Mouse (Mus musculus) liver, adult 2 months (tissue): ENCODE measurements around the gene Ablim2. TPM values are rescaled to one million over a fixed set of nuclear protein-coding genes. Genes with fewer than 3 reads are reported as not detected.
A peak's percentile ranks its signal among the peaks of the same experiment; 100 is the strongest.

Source experiments
- DNase-seq: peaks from one replicate; pipeline ENCODE4 v3.0.0-alpha.2; 2011; ENCODE audit warnings: low read depth, low spot score; ENCODE audit errors: extremely low read depth
- H3K27ac ChIP-seq: fragments of 200-500 bp; replicated peaks from 2 replicates; pipeline ENCODE4 v1.5.1; 2012; ENCODE audit warnings: low read depth, mild to moderate bottlenecking, control low read depth, inconsistent platforms, low read length; ENCODE audit not compliant: insufficient read depth
- H3K27me3 ChIP-seq: fragments of 200-500 bp; 2 replicates; pipeline ENCODE4 v1.6.1; 2012; ENCODE audit warnings: mild to moderate bottlenecking, moderate library complexity, low read length, inconsistent platforms; ENCODE audit not compliant: control insufficient read depth, insufficient read depth
- H3K36me3 ChIP-seq: fragments of 200-500 bp; 2 replicates; pipeline ENCODE4 v1.6.1; 2012; ENCODE audit warnings: low read length, inconsistent platforms; ENCODE audit not compliant: control insufficient read depth, insufficient read depth
- H3K4me1 ChIP-seq: fragments of 200-500 bp; 2 replicates; pipeline ENCODE4 v1.6.1; 2011; ENCODE audit warnings: low read length; ENCODE audit not compliant: control insufficient read depth, insufficient read depth
- H3K4me3 ChIP-seq: fragments of 200-500 bp; 2 replicates; pipeline ENCODE4 v1.5.1; 2011; ENCODE audit warnings: low read depth, mild to moderate bottlenecking, control low read depth, low read length, moderate library complexity; ENCODE audit not compliant: insufficient read depth
- H3K79me2 ChIP-seq: fragments of 200-500 bp; 2 replicates; pipeline ENCODE4 v1.6.1; 2012; ENCODE audit warnings: inconsistent platforms, mild to moderate bottlenecking, low read length, moderate library complexity; ENCODE audit not compliant: control insufficient read depth, insufficient read depth
- H3K9ac ChIP-seq: fragments of 200-500 bp; 2 replicates; pipeline ENCODE4 v1.6.1; 2012; ENCODE audit warnings: low read depth, mild to moderate bottlenecking, control low read depth, inconsistent platforms, low read length
- CTCF ChIP-seq: fragments of 200-500 bp; IDR thresholded peaks from 2 replicates; pipeline ENCODE4 v1.5.1; 2011; ENCODE audit warnings: low read depth, low read length, control low read depth
- POLR2A ChIP-seq: fragments of 200-500 bp; IDR thresholded peaks from 2 replicates; pipeline ENCODE4 v1.6.1; 2011; ENCODE audit warnings: low read length, control low read depth; ENCODE audit not compliant: insufficient read depth; ENCODE audit errors: extremely low read depth
- WGBS: fragments of 180-500 bp; shearing (Covaris S2); methylation state at CpG from one replicate; pipeline ENCODE4 v1.1.7; 2018; 5-methylcytosine and 5-hydroxymethylcytosine counted together
- polyA plus RNA-seq: library from polyadenylated mRNA; depleted of rRNA; stranded (reverse); fragments of >200 nt; gene quantifications from 2 replicates; pipeline ENCODE4 v1.2.3, GENCODE M21; 2012
- total RNA-seq: library from RNA; depleted of rRNA; stranded (reverse); fragments of >200 nt; gene quantifications from 2 replicates; pipeline ENCODE4 v1.2.3, GENCODE M21; 2014

The Ablim2 gene
- total and polyA plus RNA-seq, 2 experiments = 2.3 to 5.9 TPM

GRCm38 (mm10) chr5:35762850-35763249 lies 5.2 kb downstream of the Ablim2 start:
- WGBS = 71% methylated on average over 10 of the region's 10 CpGs
- 0 out of 2 replicates have a peak, but pooled peaks cover 2% of the 10 kb centered on the region for H3K4me1 ChIP-seq
- TF ChIP-seq POLR2A (no peak), CTCF (no peak)

DNA sequence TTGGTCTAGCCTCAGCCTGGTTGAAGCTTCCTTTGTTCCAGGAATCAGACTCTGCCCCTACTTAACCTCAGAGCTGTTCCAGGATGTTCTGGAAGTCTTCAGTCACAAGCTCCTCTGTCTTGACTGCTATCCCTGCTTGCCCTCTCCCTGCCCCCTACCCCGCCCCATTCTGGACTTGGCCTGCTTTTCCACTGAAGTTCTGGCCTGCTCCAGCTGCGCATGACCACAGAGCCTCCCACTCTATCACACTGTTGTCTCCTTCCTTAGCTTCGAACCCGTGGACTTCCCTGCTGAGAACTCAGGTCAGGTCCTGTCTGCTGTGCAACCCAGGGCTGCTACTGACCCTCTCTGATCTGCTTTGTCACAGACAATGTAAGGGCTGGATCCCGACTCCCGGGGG lies 8.2 kb downstream of the Ablim2 start:
- WGBS = 75% methylated on average over 6 of the region's 6 CpGs
- Histone ChIP-seq H3K4me1 (no peaks in the 10 kb centered on the region), H3K27me3 (no peaks in the 10 kb centered on the region), H3K9ac (no peak overlapping the region), H3K79me2 (no peaks in the 10 kb centered on the region), H3K27ac (peak overlapping the region; percentile 27; the same call in 1 of the 2 replicates), H3K36me3 (no peaks in the 10 kb centered on the region), H3K4me3 (no peak overlapping the region)
- TF ChIP-seq CTCF (no peak), POLR2A (no peak)
- DNase-seq = peak; percentile 31

More at GRCm38 (mm10) chr5:35762850-35763249, 5.2 kb downstream of the Ablim2 start:
- no peak overlapping the region for H3K9ac ChIP-seq
- no peak for DNase-seq
- no peaks in the 10 kb centered on the region for H3K36me3 ChIP-seq
- peak overlapping the region; percentile 64 for H3K27ac ChIP-seq
- no peak overlapping the region for H3K4me3 ChIP-seq
- no peaks in the 10 kb centered on the region for H3K27me3 ChIP-seq
- H3K79me2 ChIP-seq = no peaks in the 10 kb centered on the region

- Histone ChIP-seq H3K9ac (no peak overlapping the region), H3K27ac (no peak overlapping the region), H3K4me1 (no peaks in the 10 kb centered on the region), H3K4me3 (no peak overlapping the region), H3K27me3 (no peaks in the 10 kb centered on the region), H3K79me2 (no peaks in the 10 kb centered on the region), H3K36me3 (no peaks in the 10 kb centered on the region)
- TF ChIP-seq CTCF (no peak), POLR2A (no peak)
- WGBS = 76% methylated on average over 3 of the region's 3 CpGs
- DNase-seq = no peak
These were observed 10.8 kb downstream of the Ablim2 start for GRCm38 (mm10) chr5:35768525-35768924.

DNA sequence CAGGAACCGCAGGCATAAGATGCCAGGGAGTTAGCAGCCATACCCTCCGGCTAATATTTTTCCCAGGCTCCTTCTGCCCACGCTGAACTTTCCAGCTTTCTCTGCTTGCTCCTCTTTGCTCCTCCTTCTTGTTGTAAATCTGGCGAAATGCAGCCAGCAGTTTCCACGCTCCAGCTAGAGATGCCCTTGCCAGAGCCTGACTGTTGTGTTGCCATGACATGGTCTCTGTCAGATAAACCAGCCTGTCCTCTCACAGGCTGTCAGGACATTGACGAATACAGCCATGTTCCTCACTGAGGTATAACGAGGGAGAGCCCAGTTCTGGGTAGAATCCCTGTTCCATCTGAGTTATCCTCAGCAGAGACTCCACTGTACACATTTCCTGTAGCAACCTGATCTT lies 11.3 kb downstream of the Ablim2 start:
- Histone ChIP-seq H3K4me3 (no peak overlapping the region), H3K27ac (no peak overlapping the region), H3K27me3 (no peaks in the 10 kb centered on the region), H3K79me2 (no peaks in the 10 kb centered on the region), H3K4me1 (no peaks in the 10 kb centered on the region), H3K36me3 (no peaks in the 10 kb centered on the region), H3K9ac (no peak overlapping the region)
- TF ChIP-seq POLR2A (no peak), CTCF (no peak)
- no peak for DNase-seq
- WGBS = 86% methylated on average over 7 of the region's 7 CpGs

DNA sequence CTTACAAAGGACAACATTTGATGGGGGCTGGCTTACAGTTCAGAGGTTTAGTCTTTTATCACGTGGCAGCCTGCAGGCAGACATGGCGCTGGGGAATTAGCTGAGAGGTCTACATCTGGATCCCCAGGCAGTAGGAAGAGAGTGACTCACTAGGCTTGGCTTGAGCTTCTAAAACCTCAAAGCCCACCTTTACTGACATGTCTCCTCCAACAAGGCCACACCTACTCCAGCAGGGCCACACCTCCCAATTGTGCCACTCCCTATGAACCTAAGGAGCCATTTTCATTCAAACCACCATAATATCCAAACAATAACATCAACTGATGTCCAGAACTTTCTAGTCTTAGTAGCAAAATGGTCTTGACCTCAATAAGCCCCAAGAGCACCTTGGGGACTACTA lies 12.6 kb downstream of the Ablim2 start:
- Histone ChIP-seq H3K36me3 (no peaks in the 10 kb centered on the region), H3K4me1 (no peaks in the 10 kb centered on the region), H3K27me3 (no peaks in the 10 kb centered on the region), H3K79me2 (no peaks in the 10 kb centered on the region), H3K9ac (no peak overlapping the region), H3K4me3 (no peak overlapping the region), H3K27ac (no peak overlapping the region)
- no peak for DNase-seq
- 94% methylated on average over 2 of the region's 2 CpGs for WGBS
- TF ChIP-seq POLR2A (no peak), CTCF (no peak)

GRCm38 (mm10) chr5:35770891-35771663 lies 13.4 kb downstream of the Ablim2 start:
- DNase-seq = no peak
- Histone ChIP-seq H3K27ac (no peak overlapping the region), H3K36me3 (no peaks in the 10 kb centered on the region), H3K79me2 (no peaks in the 10 kb centered on the region), H3K4me1 (no peaks in the 10 kb centered on the region), H3K27me3 (no peaks in the 10 kb centered on the region), H3K9ac (no peak overlapping the region), H3K4me3 (no peak overlapping the region)
- WGBS = 62% methylated on average over 14 of the region's 14 CpGs
- no peak for TF ChIP-seq CTCF
